Mouse (Mus musculus) bone marrow, adult 2 months (tissue): ENCODE data around the gene Fam166a.

Experiments
- CTCF ChIP-seq: fragments of 200-500 bp; IDR thresholded peaks from 2 replicates; pipeline ENCODE4 v1.5.1; 2011; ENCODE audit warnings: low read length, control low read depth; ENCODE audit not compliant: control insufficient read depth, insufficient read depth
- POLR2A ChIP-seq: fragments of 200-500 bp; IDR thresholded peaks from 2 replicates; pipeline ENCODE4 v1.6.1; 2011; ENCODE audit warnings: low read depth, mild to moderate bottlenecking, control low read depth, low read length, borderline replicate concordance; ENCODE audit not compliant: control insufficient read depth

DNA sequence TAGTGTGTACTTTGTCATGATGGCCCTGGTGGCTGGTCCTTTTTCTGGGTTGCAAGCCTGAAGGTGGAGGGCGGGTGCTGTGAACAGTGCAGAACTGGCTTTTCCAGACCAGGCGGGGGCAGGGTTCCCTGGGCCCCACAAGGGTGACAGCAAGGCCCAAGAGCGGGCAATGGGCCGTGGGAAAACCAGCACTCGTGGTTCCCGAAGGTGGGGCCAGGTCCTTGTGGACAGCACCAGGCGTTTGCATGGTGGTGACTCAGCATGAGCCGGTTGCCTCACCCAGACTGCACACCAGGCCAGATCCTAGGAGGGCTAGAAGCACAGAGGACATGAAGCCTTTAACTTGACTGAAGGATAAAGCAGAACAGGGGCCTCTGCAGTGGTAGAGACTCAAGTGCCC lies 45.9 kb upstream of the Fam166a start:
- TF ChIP-seq POLR2A (no peak), CTCF (no peak)
